ENCODE assay signal across 26 mouse cellular contexts in genomic region chr12:8184518-8184917, GRCm38 (mm10). TPM values are rescaled to one million over a fixed set of nuclear protein-coding genes. Genes with fewer than 3 reads are reported as not detected.
DNase-seq lines count a peak whose midpoint lies in the region; ATAC-seq and TF ChIP-seq lines count a peak whose summit lies in the region.
"Had no signal": no experiment of that assay in that cellular context is flagged by ENCODE, and none has a peak within 500 bp of the region (broad histone marks: within the 10 kb centered on the region; RNA-seq: fewer than 3 reads in every experiment).

No protein-coding gene starts in this region.

- no peaks in the 10 kb centered on the region for H3K4me1 ChIP-seq in heart, embryonic 11.5 days (ENCODE audit: control insufficient read depth, insufficient read depth, low read length)
- H3K4me1 ChIP-seq in heart, embryonic 16.5 days (ENCODE audit: control insufficient read depth, insufficient read depth, low read length) = peaks cover 3% of the 10 kb centered on the region; the same call in 1 of the 2 replicates
- no peaks in the 10 kb centered on the region for H3K4me1 ChIP-seq in heart, adult 2 months (ENCODE audit: control insufficient read depth, insufficient read depth, low read length)
- H3K4me1 ChIP-seq in stomach, embryonic 15.5 days = no peaks in the 10 kb centered on the region
- no peaks in the 10 kb centered on the region for H3K4me1 ChIP-seq in forebrain, postnatal 0 days (ENCODE audit: insufficient read depth)
- H3K4me1 ChIP-seq: embryonic facial prominence, embryonic 12.5 days; embryonic facial prominence, embryonic 15.5 days; heart, embryonic 15.5 days had no signal

- ATAC-seq in heart, embryonic 11.5 days (replicated peaks; ENCODE audit: insufficient number of reproducible peaks, low FRiP score, low TSS enrichment) = 0 out of 2 replicates have a peak, but pooled peaks have one; percentile 10
- ATAC-seq in heart, embryonic 16.5 days (replicated peaks; ENCODE audit: extremely low read depth, insufficient read depth, low FRiP score) = no peak; the same call in 1 of the 2 replicates
- peak; percentile 50; the same call in 1 of the 2 replicates for ATAC-seq in stomach, embryonic 15.5 days (ENCODE audit: insufficient read depth, low FRiP score, low read depth)
- ATAC-seq in forebrain, postnatal 0 days = no peak
- ATAC-seq: CD4-positive, CD25-positive, alpha-beta regulatory T cell, adult 4 months; forebrain, embryonic 14.5 days; hindbrain, postnatal 0 days; inflammation-experienced regulatory T-cells, adult 6 months; intestine, embryonic 16.5 days had no signal

- no peak overlapping the region for H3K4me3 ChIP-seq in heart, embryonic 11.5 days (ENCODE audit: low read depth, low read length)
- no peak overlapping the region for H3K4me3 ChIP-seq in heart, embryonic 16.5 days (ENCODE audit: low read length)
- H3K4me3 ChIP-seq in heart, adult 2 months = no peak overlapping the region
- H3K4me3 ChIP-seq in C2C12 (ENCODE audit: insufficient read depth, poor library complexity, severe bottlenecking) = no peak overlapping the region
- no peak overlapping the region for H3K4me3 ChIP-seq in stomach, embryonic 15.5 days (replicated peaks)
- no peak overlapping the region for H3K4me3 ChIP-seq in forebrain, postnatal 0 days (ENCODE audit: low read depth, low read length)
- H3K4me3 ChIP-seq: embryonic facial prominence, embryonic 12.5 days; embryonic facial prominence, embryonic 15.5 days; heart, embryonic 15.5 days had no signal

- DNase-seq in heart, adult 8-10 months (ENCODE audit: low spot score) = no peak
- DNase-seq in heart, adult 2 months = no peak
- DNase-seq in forebrain, postnatal 0 days = no peak
- DNase-seq: adrenal gland, adult 2 months; adrenal gland, postnatal 14 days; B cell, adult 2 months; cerebellum, adult 11 months; cerebellum, adult 2 months; cerebellum, adult 9-11 months; cerebellum, postnatal 25 days; gastrocnemius, postnatal 36 days; heart, postnatal 4 days; kidney, adult 18-20 months had no signal

- H3K27me3 ChIP-seq in heart, embryonic 11.5 days (ENCODE audit: control insufficient read depth, insufficient read depth, low read length) = no peaks in the 10 kb centered on the region
- H3K27me3 ChIP-seq in heart, embryonic 16.5 days (ENCODE audit: control insufficient read depth, insufficient read depth, low read length) = no peaks in the 10 kb centered on the region
- no peaks in the 10 kb centered on the region for H3K27me3 ChIP-seq in heart, adult 2 months (ENCODE audit: control insufficient read depth, insufficient read depth, low read length)
- H3K27me3 ChIP-seq in C2C12 (ENCODE audit: control insufficient read depth, insufficient read depth, insufficient read length) = no peaks in the 10 kb centered on the region
- no peaks in the 10 kb centered on the region for H3K27me3 ChIP-seq in stomach, embryonic 15.5 days (replicated peaks)
- H3K27me3 ChIP-seq in forebrain, postnatal 0 days (ENCODE audit: insufficient read depth, low read length) = no peaks in the 10 kb centered on the region
- H3K27me3 ChIP-seq: embryonic facial prominence, embryonic 12.5 days; embryonic facial prominence, embryonic 15.5 days; heart, embryonic 15.5 days had no signal

- no peak for TF ChIP-seq POLR2A in heart, adult 2 months (IDR thresholded peaks at IDR 0.05; ENCODE audit: insufficient read depth, low read depth, low read length)

- TF ChIP-seq EP300 in heart, adult 2 months (IDR thresholded peaks at IDR 0.05; ENCODE audit: insufficient read depth, low read depth, low read length) = no peak

- H3K27ac ChIP-seq in heart, embryonic 11.5 days (ENCODE audit: low read depth, low read length) = 0 out of 2 replicates have a peak overlapping the region, but pooled peaks have one; percentile 29
- peak overlapping the region; percentile 13; the same call in 1 of the 2 replicates for H3K27ac ChIP-seq in heart, embryonic 16.5 days (ENCODE audit: low read length)
- no peak overlapping the region for H3K27ac ChIP-seq in heart, adult 2 months
- H3K27ac ChIP-seq in stomach, embryonic 15.5 days = no peak overlapping the region
- no peak overlapping the region for H3K27ac ChIP-seq in forebrain, postnatal 0 days (ENCODE audit: low read depth, low read length)
- H3K27ac ChIP-seq: embryonic facial prominence, embryonic 12.5 days; embryonic facial prominence, embryonic 15.5 days; heart, embryonic 15.5 days; hindbrain, embryonic 14.5 days; hindbrain, postnatal 0 days had no signal

- no peaks in the 10 kb centered on the region for H3K36me3 ChIP-seq in heart, embryonic 11.5 days (ENCODE audit: control insufficient read depth, insufficient read depth, low read length)
- no peaks in the 10 kb centered on the region for H3K36me3 ChIP-seq in heart, embryonic 16.5 days (ENCODE audit: control insufficient read depth, insufficient read depth)
- no peaks in the 10 kb centered on the region for H3K36me3 ChIP-seq in heart, adult 2 months (ENCODE audit: control insufficient read depth, insufficient read depth, low read length)
- H3K36me3 ChIP-seq in C2C12 (ENCODE audit: control insufficient read depth, insufficient read depth) = no peaks in the 10 kb centered on the region
- no peaks in the 10 kb centered on the region for H3K36me3 ChIP-seq in stomach, embryonic 15.5 days
- H3K36me3 ChIP-seq in forebrain, postnatal 0 days (ENCODE audit: insufficient read depth) = no peaks in the 10 kb centered on the region
- H3K36me3 ChIP-seq: embryonic facial prominence, embryonic 12.5 days; embryonic facial prominence, embryonic 15.5 days; heart, embryonic 15.5 days had no signal

- H3K4me2 ChIP-seq in heart, embryonic 11.5 days = no peak overlapping the region
- no peak overlapping the region for H3K4me2 ChIP-seq in heart, embryonic 16.5 days (ENCODE audit: low read depth, low read length)
- H3K4me2 ChIP-seq in stomach, embryonic 15.5 days = no peak overlapping the region
- no peak overlapping the region for H3K4me2 ChIP-seq in forebrain, postnatal 0 days (ENCODE audit: low read depth)
- H3K4me2 ChIP-seq: embryonic facial prominence, embryonic 12.5 days; embryonic facial prominence, embryonic 15.5 days; heart, embryonic 15.5 days; hindbrain, embryonic 14.5 days had no signal

- no peak overlapping the region for H3K9ac ChIP-seq in heart, embryonic 11.5 days (ENCODE audit: low read depth, low read length)
- H3K9ac ChIP-seq in heart, embryonic 16.5 days (ENCODE audit: low read length) = no peak overlapping the region
- no peak overlapping the region for H3K9ac ChIP-seq in heart, adult 2 months (ENCODE audit: low read depth, low read length)
- no peak overlapping the region for H3K9ac ChIP-seq in stomach, embryonic 15.5 days
- H3K9ac ChIP-seq in forebrain, postnatal 0 days = no peak overlapping the region
- H3K9ac ChIP-seq: embryonic facial prominence, embryonic 12.5 days; embryonic facial prominence, embryonic 15.5 days; heart, embryonic 15.5 days; hindbrain, embryonic 14.5 days had no signal

- TF ChIP-seq CTCF in heart, adult 2 months (IDR thresholded peaks at IDR 0.05) = no peak
- TF ChIP-seq CTCF in C2C12 (IDR thresholded peaks at IDR 0.05; ENCODE audit: control insufficient read depth, insufficient read depth, insufficient read length) = no peak
- no peak for TF ChIP-seq CTCF in forebrain, postnatal 0 days (IDR thresholded peaks at IDR 0.05; ENCODE audit: low read depth)

- intact Hi-C loops in heart, adult 2 months (cut with DNase I) = no loop called here

- no peaks in the 10 kb centered on the region for H3K9me3 ChIP-seq in heart, embryonic 11.5 days (replicated peaks; ENCODE audit: control insufficient read depth, low read length)
- no peaks in the 10 kb centered on the region for H3K9me3 ChIP-seq in heart, embryonic 16.5 days (replicated peaks; ENCODE audit: control insufficient read depth, low read length)
- no peaks in the 10 kb centered on the region for H3K9me3 ChIP-seq in stomach, embryonic 15.5 days
- H3K9me3 ChIP-seq in forebrain, postnatal 0 days (ENCODE audit: low read length) = no peaks in the 10 kb centered on the region
- H3K9me3 ChIP-seq: embryonic facial prominence, embryonic 12.5 days; embryonic facial prominence, embryonic 15.5 days; heart, embryonic 15.5 days had no signal

- H3K79me2 ChIP-seq in heart, adult 2 months (replicated peaks; ENCODE audit: control insufficient read depth, insufficient read depth, low read length) = no peaks in the 10 kb centered on the region
- no peaks in the 10 kb centered on the region for H3K79me2 ChIP-seq in C2C12 (ENCODE audit: control insufficient read depth, insufficient read depth)

- no peaks in the 10 kb centered on the region for H3K79me3 ChIP-seq in C2C12 (ENCODE audit: low read depth)

- H3ac ChIP-seq in C2C12 (ENCODE audit: control insufficient read depth, insufficient read length, low read depth) = no peak overlapping the region

TF ChIP-seq in C2C12, 6 proteins besides CTCF, POLR2A, EP300 and RAD21:
- TF ChIP-seq MYOD1 (IDR thresholded peaks at IDR 0.05; ENCODE audit: control insufficient read depth, insufficient read length, low read depth) = peak; percentile 86
- no peak for TF ChIP-seq MYOG (IDR thresholded peaks at IDR 0.05; ENCODE audit: control insufficient read depth, extremely low read depth, insufficient read length)

RNA-seq across cellular contexts. Expression of gene Ldah, which starts 23.4 kb away (rescaled TPM):
- 55.3 and 59.2 TPM in 2 replicates for polyA plus RNA-seq in heart, embryonic 11.5 days (2014; fragmentation: Nextera tagmentation; extraction: Ambion mirVana)
- 10 to 100 TPM; 22.5 to 30.8 (median 28.1) TPM for total RNA-seq in heart, adult 8-10 months (2022)
- 36.5 and 43.0 TPM in 2 replicates for polyA plus RNA-seq in heart, embryonic 16.5 days (2015; fragmentation: Nextera tagmentation; extraction: Ambion mirVana)
- 10 to 100 TPM; 25.1 to 31.0 TPM for total RNA-seq in heart, adult 2 months (2021)
- polyA plus RNA-seq in heart, adult 2 months (2012; rRNA removed) = 26.1 and 54.6 TPM in 2 replicates
- polyA plus RNA-seq in C2C12 (2012; fragmentation: generic; extraction: Trizol) = 52.7 TPM
- polyA plus RNA-seq in stomach, embryonic 15.5 days (2015; fragmentation: Nextera tagmentation; extraction: Ambion mirVana) = 56.5 and 59.5 TPM in 2 replicates
- 54.5 TPM in 2 replicates for total RNA-seq in forebrain, postnatal 0 days (2014; rRNA removed)
- 74.0 and 85.5 TPM in 2 replicates for polyA plus RNA-seq in forebrain, postnatal 0 days (2015; fragmentation: Nextera tagmentation; extraction: Ambion mirVana)

Comparison
In these comparisons a context has a peak if more than half of its experiments do, and no peak if none do; other contexts are left out.
1. ATAC-seq: peak in heart, embryonic 11.5 days (single experiment) and stomach, embryonic 15.5 days (single experiment); none in heart, embryonic 16.5 days (single experiment) and forebrain, postnatal 0 days (single experiment).
2. H3K27ac ChIP-seq: peak in heart, embryonic 11.5 days (single experiment) and heart, embryonic 16.5 days (single experiment); none in heart, adult 2 months (single experiment), stomach, embryonic 15.5 days (single experiment) and forebrain, postnatal 0 days (single experiment).